Mouse (Mus musculus) brain, embryonic 14.5 days (tissue): Measurements from ENCODE around the gene Pik3ap1.

Source experiments
- CTCF ChIP-seq: fragments of 200-500 bp; IDR thresholded peaks from 2 replicates; pipeline ENCODE4 v1.5.1; 2012; ENCODE audit warnings: inconsistent platforms, mild to moderate bottlenecking, moderate library complexity, borderline replicate concordance; ENCODE audit not compliant: insufficient read depth, insufficient read length; ENCODE audit errors: extremely low read depth
- POLR2A ChIP-seq: fragments of 200-500 bp; IDR thresholded peaks from 2 replicates; pipeline ENCODE4 v1.6.1; 2012; ENCODE audit warnings: mild to moderate bottlenecking, inconsistent platforms, borderline replicate concordance; ENCODE audit not compliant: poor library complexity, insufficient read depth, insufficient read length, severe bottlenecking; ENCODE audit errors: extremely low read depth

DNA sequence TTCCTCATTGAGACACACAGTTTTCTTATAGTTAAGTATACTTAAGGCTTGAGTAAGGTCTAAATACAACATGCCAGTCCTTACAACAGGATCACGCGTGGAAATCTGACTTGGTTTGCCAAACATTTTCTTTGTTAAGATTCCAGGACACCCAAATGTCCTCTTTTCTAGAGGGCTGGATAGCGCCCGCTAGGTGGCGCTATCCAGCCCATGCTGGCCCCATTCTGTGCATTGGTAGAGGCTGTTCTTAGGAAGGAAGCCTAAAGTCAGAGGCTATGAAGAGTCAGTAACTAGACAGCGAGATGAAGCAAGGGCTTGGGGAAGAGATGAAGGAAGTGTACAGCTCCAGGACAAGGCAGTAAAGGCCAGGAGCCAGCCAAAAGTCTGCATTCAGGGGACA lies 71.2 kb downstream of the Pik3ap1 start:
- TF ChIP-seq POLR2A (no peak), CTCF (peak; percentile 42; the same call in 1 of the 2 replicates)
